Mouse (Mus musculus): ENCODE data around the gene Gm128.

DNA sequence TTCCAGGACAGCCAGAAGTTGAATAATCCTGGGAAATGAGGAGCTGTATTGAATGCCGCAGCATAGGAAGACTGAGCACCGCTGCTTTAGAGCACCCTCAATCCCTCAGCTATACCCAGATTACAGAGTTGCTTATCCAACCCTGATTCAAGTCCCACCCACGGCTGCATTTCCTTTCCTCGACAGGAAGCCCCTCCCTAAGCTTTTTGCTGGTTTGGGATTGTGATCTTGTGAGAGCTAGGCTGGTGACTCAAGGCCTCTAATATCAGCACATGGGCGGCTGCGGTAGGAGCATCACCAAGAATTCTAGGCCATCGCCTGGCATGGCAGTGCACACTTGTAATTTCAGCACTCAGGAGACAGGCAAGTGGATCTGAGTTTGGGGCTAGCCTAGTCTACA, 45.1 kb upstream of the Gm128 start:
- TF ChIP-seq GATA1 (IDR thresholded peaks at IDR 0.05; ENCODE audit: borderline replicate concordance, low read length): no peak
- TF ChIP-seq FLI1 (IDR thresholded peaks at IDR 0.05; ENCODE audit: low read length): no peak
